Mouse (Mus musculus): ENCODE results near the gene Pkhd1. TPM values are rescaled to one million over a fixed set of nuclear protein-coding genes. Genes with fewer than 3 reads are reported as not detected.

The Pkhd1 gene
- polyA plus RNA-seq, 1 experiment from 2014 or later = 0.57 TPM

- no peak overlapping the region for H3K9ac ChIP-seq
- ATAC-seq (ENCODE audit: borderline replicate concordance, extremely low read depth, low FRiP score, low TSS enrichment) = no peak
- 64% methylated on average over 3 of the region's 3 CpGs for WGBS
- H3K4me1 ChIP-seq = no peaks in the 10 kb centered on the region
- no peaks in the 10 kb centered on the region for H3K36me3 ChIP-seq
- H3K4me2 ChIP-seq = no peak overlapping the region
- H3K27ac ChIP-seq = no peak overlapping the region
- H3K27me3 ChIP-seq = no peaks in the 10 kb centered on the region
- no peak overlapping the region for H3K4me3 ChIP-seq
- no peaks in the 10 kb centered on the region for H3K9me3 ChIP-seq
Observed at GRCm38 (mm10) chr1:20069733-20070132, 548.1 kb downstream of the Pkhd1 start.

GRCm38 (mm10) chr1:20058245-20058644 is 559.6 kb downstream of the Pkhd1 start:
- Histone ChIP-seq H3K27ac (no peak overlapping the region), H3K27me3 (no peaks in the 10 kb centered on the region), H3K4me1 (no peaks in the 10 kb centered on the region), H3K4me3 (no peak overlapping the region), H3K9ac (no peak overlapping the region), H3K4me2 (no peak overlapping the region), H3K9me3 (no peaks in the 10 kb centered on the region), H3K36me3 (no peaks in the 10 kb centered on the region)
- ATAC-seq (ENCODE audit: borderline replicate concordance, extremely low read depth, low FRiP score, low TSS enrichment) = no peak
- 60% methylated on average over 3 of the region's 3 CpGs for WGBS

GRCm38 (mm10) chr1:20039389-20039788 is 578.5 kb downstream of the Pkhd1 start:
- Histone ChIP-seq H3K36me3 (no peaks in the 10 kb centered on the region), H3K27ac (no peak overlapping the region), H3K9ac (no peak overlapping the region), H3K4me1 (no peaks in the 10 kb centered on the region), H3K9me3 (no peaks in the 10 kb centered on the region), H3K4me2 (no peak overlapping the region), H3K4me3 (no peak overlapping the region), H3K27me3 (no peaks in the 10 kb centered on the region)
- ATAC-seq (ENCODE audit: borderline replicate concordance, extremely low read depth, low FRiP score, low TSS enrichment) = no peak
- WGBS = 73% methylated on average over 3 of the region's 3 CpGs

- Histone ChIP-seq H3K4me3 (no peak overlapping the region), H3K36me3 (no peaks in the 10 kb centered on the region), H3K4me1 (no peaks in the 10 kb centered on the region), H3K27me3 (no peaks in the 10 kb centered on the region), H3K27ac (no peak overlapping the region), H3K9ac (no peak overlapping the region), H3K9me3 (no peaks in the 10 kb centered on the region), H3K4me2 (no peak overlapping the region)
- WGBS = 75% methylated on average over 7 of the region's 7 CpGs
- ATAC-seq (ENCODE audit: borderline replicate concordance, extremely low read depth, low FRiP score, low TSS enrichment) = no peak
Observed at GRCm38 (mm10) chr1:20035277-20035676, 582.6 kb downstream of the Pkhd1 start.

GRCm38 (mm10) chr1:20018198-20018925 is 599.5 kb downstream of the Pkhd1 start:
- WGBS = 74% methylated on average over 8 of the region's 8 CpGs

GRCm38 (mm10) chr1:20017619-20018018 is 600.2 kb downstream of the Pkhd1 start:
- no peaks in the 10 kb centered on the region for H3K27me3 ChIP-seq
- ATAC-seq (ENCODE audit: borderline replicate concordance, extremely low read depth, low FRiP score, low TSS enrichment) = no peak
- H3K4me1 ChIP-seq = no peaks in the 10 kb centered on the region
- H3K4me2 ChIP-seq = no peak overlapping the region
- H3K9ac ChIP-seq = no peak overlapping the region
- H3K9me3 ChIP-seq = no peaks in the 10 kb centered on the region
- H3K27ac ChIP-seq = no peak overlapping the region
- H3K36me3 ChIP-seq = no peaks in the 10 kb centered on the region
- no peak overlapping the region for H3K4me3 ChIP-seq
- WGBS = 76% methylated on average over 4 of the region's 4 CpGs

More at GRCm38 (mm10) chr1:20018198-20018925, 599.5 kb downstream of the Pkhd1 start:
- H3K4me3 ChIP-seq = no peak overlapping the region
- no peak overlapping the region for H3K9ac ChIP-seq
- no peaks in the 10 kb centered on the region for H3K9me3 ChIP-seq
- H3K4me1 ChIP-seq = no peaks in the 10 kb centered on the region
- H3K36me3 ChIP-seq = no peaks in the 10 kb centered on the region
- H3K27me3 ChIP-seq = no peaks in the 10 kb centered on the region
- no peak overlapping the region for H3K27ac ChIP-seq
- ATAC-seq (ENCODE audit: borderline replicate concordance, extremely low read depth, low FRiP score, low TSS enrichment) = no peak
- no peak overlapping the region for H3K4me2 ChIP-seq

Other genes starting within 250 kb of the Pkhd1 start
- gene Il17a, start 112.8 kb upstream of the Pkhd1 start, polyA plus RNA-seq (2015; fragmentation: Nextera tagmentation; extraction: Ambion mirVana) = not detected in 2 replicates
- gene Il17f, start 172.6 kb upstream of the Pkhd1 start, polyA plus RNA-seq (2015; fragmentation: Nextera tagmentation; extraction: Ambion mirVana) = not detected in 2 replicates
- 174 TPM in 2 replicates for gene Mcm3, start 202.2 kb upstream of the Pkhd1 start, polyA plus RNA-seq (2015; fragmentation: Nextera tagmentation; extraction: Ambion mirVana)